Mouse (Mus musculus) layer of hippocampus, adult 2 months (tissue): ENCODE data around the gene Ggnbp2. TPM values are rescaled to one million over a fixed set of nuclear protein-coding genes. Genes with fewer than 3 reads are reported as not detected.

ENCODE experiments used
- DNase-seq, 2 experiments: peaks; one replicate each; pipeline ENCODE4 v3.0.0; 2022; ENCODE audit warnings: low spot score in 2 of 2
- H3K27ac ChIP-seq: fragments of 200-600 bp; 2 replicates; pipeline ENCODE4 v1.8.1; 2022
- H3K4me3 ChIP-seq: fragments of 200-600 bp; 2 replicates; pipeline ENCODE4 v1.8.1; 2022; ENCODE audit warnings: mild to moderate bottlenecking
- CTCF ChIP-seq: fragments of 200-600 bp; conservative IDR thresholded peaks from 2 replicates; pipeline ENCODE4 v1.8.1; 2022; ENCODE audit warnings: antibody characterized with exemption, mild to moderate bottlenecking, moderate library complexity
- total RNA-seq, 2 experiments: library from RNA; stranded (reverse); gene quantifications; 2 replicates each; pipeline ENCODE4 v1.2.3; 2021

Ggnbp2 gene
- total RNA-seq, 2 experiments from 2014 or later, result 87.7 to 92.2 TPM

GRCm38 (mm10) chr11:84828516-84829399 is 41.9 kb downstream of the Ggnbp2 start, which contains the start of gene Dhrs11:
Dhrs11 (minus strand) TSS chr11:84828994.
- peak within 1 kb of the TSS; percentile 83 for H3K27ac ChIP-seq
- H3K4me3 ChIP-seq, result peak within 1 kb of the TSS; percentile 69
- no peak for TF ChIP-seq CTCF

GRCm38 (mm10) chr11:84827901-84828503 is 42.6 kb downstream of the Ggnbp2 start:
- DNase-seq, result no peak
- Histone ChIP-seq H3K4me3 (peak overlapping the region; percentile 69), H3K27ac (peak overlapping the region; percentile 83)
- no peak for TF ChIP-seq CTCF

More at GRCm38 (mm10) chr11:84828516-84829399, 41.9 kb downstream of the Ggnbp2 start, which contains the start of gene Dhrs11:
- DNase-seq, result peak; percentile 81 to 87

DNA sequence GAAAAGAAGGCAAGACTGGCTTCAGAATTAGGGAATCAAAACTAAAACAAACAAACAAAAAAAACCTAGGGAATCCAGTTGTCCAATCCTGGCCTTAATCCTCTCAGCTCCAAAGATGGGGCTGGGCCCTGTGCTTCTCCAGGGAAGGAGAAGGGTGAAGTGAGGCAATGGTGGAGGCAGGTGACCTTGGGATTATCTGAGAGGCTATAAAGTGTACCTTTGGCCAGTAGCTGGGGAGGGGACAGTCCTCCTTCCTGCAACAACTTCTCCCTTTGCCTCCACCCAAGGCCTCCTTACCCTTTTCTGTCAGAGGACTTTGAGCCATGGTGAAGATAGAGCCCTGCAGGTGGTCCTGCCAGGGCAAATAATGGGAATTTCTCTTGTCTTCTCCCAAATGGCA is 43.1 kb downstream of the Ggnbp2 start:
- Histone ChIP-seq H3K27ac (no peak overlapping the region), H3K4me3 (no peak overlapping the region)
- no peak for TF ChIP-seq CTCF
- no peak for DNase-seq

- no peak for TF ChIP-seq CTCF
- H3K27ac ChIP-seq, result peak overlapping the region; percentile 23; the same call in 1 of the 2 replicates
- DNase-seq, result peak in 1 of 2 experiments; percentile 52
- no peak overlapping the region for H3K4me3 ChIP-seq
Measured at GRCm38 (mm10) chr11:84826185-84826584, 44.4 kb downstream of the Ggnbp2 start.

DNA sequence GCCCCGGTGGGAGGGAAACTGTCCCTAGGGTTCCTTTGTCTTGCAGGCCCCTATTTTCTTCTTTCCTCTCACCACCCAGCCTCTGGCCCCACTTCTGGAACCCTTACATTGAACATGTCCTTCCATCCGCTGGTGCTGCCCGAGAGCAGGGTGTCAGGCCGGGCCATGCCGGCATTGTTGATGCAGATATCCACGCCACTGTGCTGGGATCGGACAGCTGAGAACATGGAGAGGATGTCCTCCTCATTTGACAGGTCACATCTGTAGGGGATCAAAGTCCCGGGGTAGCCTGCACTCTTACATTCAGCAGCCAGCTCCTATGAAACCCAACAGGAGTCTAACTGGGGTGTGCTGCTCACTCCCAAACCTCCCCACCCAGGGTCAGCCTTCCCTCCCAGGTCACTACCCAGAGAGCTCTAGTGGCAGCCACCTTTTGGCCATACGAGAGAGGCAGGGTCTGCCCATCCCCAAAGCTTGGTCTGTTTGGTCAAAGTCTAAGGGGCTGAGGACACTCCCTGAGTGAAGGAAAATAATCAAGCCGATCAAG is 45.3 kb downstream of the Ggnbp2 start:
- no peak for DNase-seq
- H3K27ac ChIP-seq, result no peak overlapping the region
- H3K4me3 ChIP-seq, result no peak overlapping the region
- TF ChIP-seq CTCF, result no peak

DNA sequence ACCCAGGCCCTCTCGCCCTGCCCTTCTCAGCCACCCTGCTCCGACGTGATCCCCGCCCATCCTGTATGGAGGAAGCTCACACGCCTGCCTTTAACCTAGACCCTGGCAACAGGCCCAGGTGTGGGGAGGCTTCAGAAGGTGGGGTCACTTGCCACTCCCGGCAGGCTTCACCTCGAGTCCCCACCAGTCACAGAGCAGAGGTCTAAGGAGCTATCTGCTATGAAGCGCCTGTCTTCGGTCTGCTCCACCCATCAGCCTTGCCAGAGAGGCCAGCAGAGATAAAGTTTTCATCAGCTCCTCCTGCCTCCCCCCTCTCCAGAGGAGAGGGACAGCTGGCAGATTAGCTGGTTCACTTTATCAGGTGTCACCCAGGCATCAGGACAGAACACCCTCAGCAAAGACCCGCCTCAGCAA is 47.1 kb downstream of the Ggnbp2 start:
- no peak for DNase-seq
- Histone ChIP-seq H3K4me3 (no peak overlapping the region), H3K27ac (no peak overlapping the region)
- TF ChIP-seq CTCF, result no peak

GRCm38 (mm10) chr11:84822487-84822886 is 48.1 kb downstream of the Ggnbp2 start:
- no peak for TF ChIP-seq CTCF
- DNase-seq, result no peak
- H3K4me3 ChIP-seq, result no peak overlapping the region
- H3K27ac ChIP-seq, result no peak overlapping the region

- DNase-seq, result no peak
- no peak overlapping the region for H3K27ac ChIP-seq
- TF ChIP-seq CTCF, result no peak
- H3K4me3 ChIP-seq, result no peak overlapping the region
Measured at GRCm38 (mm10) chr11:84821131-84821770, 49.4 kb downstream of the Ggnbp2 start.

DNA sequence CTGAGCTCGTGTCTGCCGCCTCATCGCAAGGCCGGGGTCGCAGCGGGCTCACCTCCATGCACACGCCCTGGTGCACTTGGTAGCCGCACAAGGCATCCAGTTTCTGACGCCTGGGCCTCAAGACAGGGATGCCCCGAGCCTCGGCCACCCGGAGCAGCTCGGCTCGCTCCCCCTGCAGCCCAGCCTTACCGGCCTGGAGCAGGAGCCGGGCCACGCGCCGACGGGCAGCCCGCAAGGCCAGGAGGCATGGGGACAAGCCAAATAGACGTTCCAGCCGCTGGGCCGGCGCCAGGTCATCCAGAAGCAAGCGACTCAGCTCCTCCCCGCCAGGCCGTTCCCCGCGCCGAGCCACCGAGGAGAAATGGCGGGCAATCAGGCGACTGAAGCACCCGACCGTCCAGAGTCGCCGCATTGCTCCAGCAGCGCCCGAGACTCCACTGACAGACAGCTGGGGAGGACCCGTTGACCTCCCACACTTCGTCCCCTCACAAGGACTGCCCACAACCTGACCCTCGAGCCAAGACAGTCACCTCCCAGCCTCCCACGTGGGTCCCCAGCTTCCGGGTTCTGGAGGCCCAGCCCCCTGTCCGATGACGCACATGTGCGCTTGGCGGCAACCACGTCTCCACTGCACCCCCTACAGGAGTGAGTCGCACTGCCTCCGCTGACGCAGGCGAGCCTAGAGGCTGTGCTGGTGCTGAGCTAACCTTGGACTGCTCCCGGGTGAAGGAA is 51.5 kb downstream of the Ggnbp2 start, which contains the start of gene Mrm1:
Gene Mrm1, minus strand, starts transcription at position 555 of the 732 bp plus-strand sequence.
- Histone ChIP-seq H3K4me3 (peak within 1 kb of the TSS; percentile 78), H3K27ac (peak within 1 kb of the TSS; percentile 89)
- peak; percentile 94 for TF ChIP-seq CTCF
- DNase-seq, result peak; percentile 93 to 94

GRCm38 (mm10) chr11:84818085-84818960 is 52.3 kb downstream of the Ggnbp2 start:
- Histone ChIP-seq H3K4me3 (peak overlapping the region; percentile 78), H3K27ac (peak overlapping the region; percentile 89)
- peak; percentile 88 for TF ChIP-seq CTCF
- DNase-seq, result peak; percentile 58 to 71

- Histone ChIP-seq H3K4me3 (no peak overlapping the region), H3K27ac (no peak overlapping the region)
- TF ChIP-seq CTCF, result peak; percentile 53
- DNase-seq, result no peak
Measured at GRCm38 (mm10) chr11:84817362-84817761, 53.3 kb downstream of the Ggnbp2 start.
